Mouse (Mus musculus) yolk sac, embryonic 10.5 days (tissue): ENCODE results near the gene Tmco4.

Source experiments
- DNase-seq: peaks from one replicate; pipeline ENCODE4 v3.0.0-alpha.2; 2017; ENCODE audit warnings: low spot score

Tmco4 gene

DNA sequence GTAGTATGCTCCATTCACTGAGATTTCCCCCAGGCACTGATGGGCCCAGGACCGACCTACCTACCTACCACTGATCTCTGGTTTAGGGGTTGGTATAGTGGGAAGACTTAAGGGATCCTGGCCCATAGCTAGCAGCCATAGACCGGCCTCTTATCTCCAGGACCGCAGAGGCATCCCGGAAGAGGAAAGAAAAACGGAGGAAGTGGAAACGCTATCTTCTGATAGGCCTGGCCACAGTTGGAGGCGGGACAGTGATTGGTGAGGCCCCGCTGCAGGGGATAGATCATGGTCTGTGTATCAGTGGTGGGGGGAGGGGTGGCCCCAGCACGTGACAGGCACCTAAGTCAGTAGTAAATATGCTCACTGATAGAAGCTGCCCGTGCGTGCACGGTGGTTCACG is 46.7 kb downstream of the Tmco4 start:
- peak; percentile 88 for DNase-seq

DNA sequence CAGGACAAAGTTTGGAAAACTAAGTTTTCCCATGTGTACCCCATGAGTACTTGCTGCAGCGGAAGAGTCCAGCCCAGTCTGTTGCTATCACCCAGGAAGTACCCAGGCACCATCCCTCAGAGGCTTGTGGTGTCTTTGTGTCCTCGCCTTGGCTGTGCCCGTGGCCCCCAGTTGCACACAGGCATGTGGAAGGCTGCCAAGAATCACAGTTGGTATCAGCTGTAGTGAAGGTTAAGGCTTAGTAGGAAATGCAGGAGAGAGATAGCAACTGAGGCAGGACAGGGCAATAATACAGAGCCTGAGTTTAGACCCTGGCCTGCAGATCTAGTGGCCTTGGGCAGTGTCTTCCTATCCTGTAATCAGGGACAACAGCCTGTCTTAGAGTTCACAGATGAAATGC is 47.7 kb downstream of the Tmco4 start:
- no peak for DNase-seq

DNA sequence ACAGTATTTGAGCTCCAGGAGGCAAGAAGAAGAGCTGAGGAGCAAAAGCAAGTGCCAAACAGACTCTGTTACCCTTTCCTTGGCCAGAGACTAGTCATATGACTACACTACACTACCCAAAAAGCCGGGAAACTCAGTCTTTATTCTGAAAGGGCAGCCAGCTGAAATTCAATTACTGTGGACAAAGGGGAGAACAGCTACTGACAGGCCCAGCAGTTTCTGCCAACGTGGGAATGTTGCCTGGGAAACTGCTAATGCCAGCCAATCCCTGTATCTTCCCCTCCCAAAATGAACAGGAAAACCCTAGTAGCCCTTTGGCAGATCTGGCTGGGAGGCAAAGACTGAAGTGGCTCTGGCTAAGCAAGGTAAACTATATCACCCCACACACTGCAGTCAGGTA is 51.7 kb downstream of the Tmco4 start:
- no peak for DNase-seq

DNA sequence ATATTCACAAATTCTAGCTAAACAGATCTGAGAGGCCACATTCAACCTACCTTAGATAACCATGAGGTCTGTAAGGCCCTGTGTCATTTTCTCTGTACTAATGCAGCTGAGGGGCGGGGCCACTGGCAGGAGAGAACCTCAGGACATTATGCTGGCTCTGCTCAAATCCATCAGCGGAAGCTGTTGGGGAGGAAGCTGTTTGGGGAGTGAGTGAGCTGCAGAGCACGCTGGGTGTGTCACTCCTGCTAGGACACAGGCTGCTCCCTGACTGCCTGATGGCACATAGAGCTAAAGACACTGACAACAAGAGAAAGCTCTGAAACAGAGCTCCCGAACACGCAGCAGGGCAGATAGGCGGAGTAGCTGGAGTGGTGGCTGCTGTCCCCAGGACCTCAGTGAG is 58.0 kb downstream of the Tmco4 start:
- no peak for DNase-seq

DNA sequence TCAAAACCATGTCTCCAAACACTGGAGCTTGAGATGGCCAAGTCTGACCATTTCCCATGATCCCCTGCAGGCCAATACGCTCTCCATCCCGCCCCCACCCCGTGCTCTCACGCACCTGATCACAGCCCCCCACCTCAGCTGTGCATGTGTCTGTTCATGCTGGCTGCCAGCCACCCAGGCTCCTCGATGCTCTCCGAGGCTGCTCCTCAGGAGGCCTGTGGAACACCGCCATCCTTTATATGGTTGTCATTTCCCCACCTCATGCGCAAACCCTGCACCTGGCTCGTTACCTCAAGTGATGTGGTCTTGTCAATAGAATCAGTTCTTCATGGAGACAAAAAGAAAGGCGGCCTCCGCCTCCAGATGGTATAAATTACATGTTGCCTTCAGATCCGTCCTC is 59.8 kb downstream of the Tmco4 start:
- no peak for DNase-seq

DNA sequence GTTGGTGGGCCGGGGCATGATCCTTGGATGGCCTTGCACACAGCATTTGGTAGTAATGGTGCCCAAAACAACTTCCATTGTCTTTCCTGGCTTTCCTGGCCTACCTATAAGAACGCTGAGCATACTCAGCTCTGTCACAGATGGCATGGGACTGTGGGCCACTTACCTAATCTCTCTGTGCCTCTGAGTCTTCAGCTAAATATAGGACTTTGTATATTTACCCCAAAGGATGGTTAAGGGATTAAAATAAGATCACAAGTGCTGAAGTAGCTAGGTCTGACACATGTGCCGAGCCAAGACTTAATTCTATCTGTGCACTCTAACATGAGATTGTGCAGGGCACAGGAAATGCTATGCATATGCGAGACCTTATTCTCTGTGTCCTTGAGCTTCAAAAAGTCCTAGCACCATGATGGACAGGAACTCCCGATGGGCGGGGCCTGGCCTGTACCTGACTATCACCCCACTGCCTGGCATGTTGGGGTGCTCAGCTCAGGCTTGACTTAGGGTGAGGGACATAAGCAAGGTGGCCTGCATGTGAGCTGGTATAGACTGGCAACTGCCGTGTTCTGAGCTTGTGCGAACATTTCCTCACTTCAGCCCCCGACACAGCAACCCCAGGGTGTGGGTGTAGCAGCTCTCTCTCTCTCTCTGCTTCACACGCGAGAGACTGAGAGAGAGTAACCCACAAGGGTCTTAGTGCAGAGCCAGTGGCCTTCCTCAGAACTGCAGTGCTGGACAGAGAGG is 60.7 kb downstream of the Tmco4 start:
- DNase-seq: no peak

DNA sequence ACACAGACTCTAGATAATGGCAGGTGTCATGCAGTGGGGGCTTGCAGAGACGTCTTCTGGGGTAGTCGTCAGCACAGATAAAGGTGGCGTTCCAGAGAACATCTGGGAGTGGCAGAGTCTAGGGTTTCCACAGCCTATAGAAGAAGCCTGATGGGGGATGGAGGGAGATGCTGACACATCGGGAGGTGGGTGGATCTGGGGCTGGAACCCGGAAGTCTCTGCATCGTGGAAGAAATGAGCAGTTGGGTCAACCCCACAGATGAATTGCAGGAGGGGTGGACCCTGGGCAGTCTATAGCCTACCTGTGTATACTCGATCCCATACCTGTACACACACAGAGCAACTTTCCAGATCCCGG is 61.3 kb downstream of the Tmco4 start:
- no peak for DNase-seq

DNA sequence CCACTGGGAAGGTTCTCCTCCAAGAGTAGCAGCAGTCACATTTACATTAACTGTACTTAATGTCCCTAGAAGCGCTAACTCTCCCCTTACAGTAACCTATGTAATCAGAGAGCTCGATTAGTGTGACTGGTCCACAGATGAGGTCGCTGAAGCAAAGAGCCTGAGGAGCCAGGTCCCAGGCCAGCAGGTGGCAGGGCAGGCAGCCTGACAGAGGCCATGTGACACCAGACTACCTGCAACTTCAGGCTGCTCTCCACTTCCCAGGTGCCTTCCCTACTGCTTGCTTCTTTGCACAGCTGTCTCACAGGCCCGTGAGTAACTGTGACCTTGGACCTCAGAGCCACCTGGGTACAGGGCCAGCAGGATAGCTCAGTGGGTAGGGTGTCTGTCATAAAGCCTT is 61.9 kb downstream of the Tmco4 start:
- DNase-seq: no peak

DNA sequence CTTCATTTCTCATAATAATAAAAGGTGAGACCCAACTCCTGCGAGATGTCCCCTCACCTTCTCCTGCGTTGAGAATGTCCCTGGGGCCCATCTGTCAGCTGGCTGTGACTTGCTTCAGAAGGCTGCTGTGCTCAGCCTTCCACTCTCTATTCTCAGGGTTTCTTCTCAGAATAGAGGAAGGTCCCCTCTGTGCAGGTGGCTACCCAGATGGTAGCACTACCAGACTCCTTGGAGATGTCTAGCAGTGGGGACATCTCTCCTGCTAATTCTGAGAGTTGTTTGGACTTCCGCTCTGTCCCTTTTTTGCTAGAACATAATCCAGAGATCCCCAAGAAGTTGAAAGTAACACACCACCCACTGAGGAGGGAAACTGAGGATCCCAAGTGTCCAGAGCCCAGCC is 62.3 kb downstream of the Tmco4 start:
- no peak for DNase-seq

DNA sequence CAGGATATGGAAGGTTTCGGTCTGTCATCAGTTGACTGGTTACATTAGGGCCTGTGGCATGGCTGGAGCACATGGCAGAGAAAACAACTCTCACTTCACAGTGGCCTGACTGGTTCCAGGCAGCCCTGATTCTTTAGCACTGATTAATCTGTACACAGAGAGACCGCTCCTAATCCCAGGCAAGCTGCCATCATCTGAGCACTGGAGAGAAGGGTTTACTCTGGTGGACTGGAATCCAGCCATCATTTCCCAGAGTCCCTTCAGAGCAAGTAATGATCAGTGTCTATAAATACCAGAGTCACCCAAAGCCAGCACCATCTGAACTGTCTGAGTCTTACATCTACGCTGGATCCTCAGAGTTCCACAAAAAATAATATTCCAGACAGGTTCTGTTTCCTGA is 63.1 kb downstream of the Tmco4 start:
- no peak for DNase-seq

DNA sequence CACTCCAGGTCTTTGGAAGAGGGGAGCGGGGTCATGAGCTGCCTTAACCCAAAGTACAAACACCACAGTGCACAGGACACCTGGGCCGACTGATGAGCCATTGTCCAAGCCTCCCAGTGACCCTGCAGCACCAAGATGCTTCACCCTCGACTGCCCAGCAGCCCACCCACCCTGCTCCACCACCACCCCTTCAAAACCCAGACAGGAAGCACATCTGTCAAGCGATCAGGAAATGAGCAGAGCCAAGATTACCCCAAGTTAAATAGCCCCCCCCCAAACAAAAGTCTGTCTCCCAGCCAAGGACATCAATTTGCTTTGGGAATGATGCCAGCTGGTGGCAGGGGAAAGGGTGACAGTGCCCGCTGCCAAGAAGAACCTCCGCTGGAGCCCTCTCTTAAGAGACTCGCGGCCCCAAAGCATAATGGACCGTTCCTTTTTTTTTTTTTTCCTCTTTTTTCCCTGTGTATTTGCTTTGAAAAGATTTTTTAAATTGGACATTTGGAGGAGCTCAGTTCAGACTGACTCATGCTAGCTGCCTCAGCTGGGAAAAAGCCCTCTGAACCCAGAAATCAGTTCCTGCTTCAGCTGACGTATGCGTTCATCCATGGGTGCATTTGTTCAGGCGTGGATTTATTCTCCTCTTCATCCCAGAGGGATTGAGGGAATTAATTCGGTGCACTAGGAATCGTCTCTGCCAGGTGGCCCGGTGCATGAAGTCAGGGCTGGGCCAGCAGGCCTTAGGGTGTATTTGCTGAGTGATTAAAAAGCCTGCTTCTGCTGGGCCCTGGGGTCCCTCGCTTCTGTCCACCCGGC is 65.3 kb downstream of the Tmco4 start:
- DNase-seq: no peak

DNA sequence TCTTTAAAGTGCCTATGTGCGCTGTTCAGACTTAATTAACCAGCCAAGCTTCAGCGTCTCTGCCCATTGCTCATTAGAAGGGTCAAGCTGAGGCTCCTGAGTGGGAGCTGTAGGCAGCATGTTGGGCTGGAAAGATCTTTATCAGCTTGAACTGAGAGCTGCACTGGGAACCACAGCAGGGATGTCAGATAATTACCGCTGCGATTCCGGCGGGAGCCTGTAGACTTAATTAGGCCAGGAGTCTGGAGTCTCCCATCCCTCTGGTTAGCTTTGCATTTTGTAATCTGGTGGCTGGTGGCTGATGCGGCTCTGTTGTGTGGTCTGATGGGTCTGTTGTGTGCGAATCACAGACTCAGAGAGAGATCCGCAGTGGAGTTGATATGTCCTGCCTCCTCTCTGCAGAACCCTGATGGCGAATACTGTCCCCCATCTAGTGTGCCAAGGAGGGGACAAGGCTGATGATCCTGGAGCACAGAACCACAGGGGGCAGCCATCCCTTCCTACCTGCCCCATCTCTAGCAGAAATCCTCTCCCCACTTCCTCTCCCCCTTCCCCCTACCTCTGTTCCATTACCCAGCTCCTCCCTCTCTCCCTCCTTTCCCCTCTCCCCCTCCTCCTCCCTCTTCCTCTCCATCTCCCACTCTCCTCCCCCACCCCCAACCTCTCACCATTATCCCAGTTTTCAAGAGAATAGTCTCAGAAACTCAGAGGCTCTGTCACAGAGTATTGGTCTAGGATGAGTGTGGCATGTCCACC is 67.6 kb downstream of the Tmco4 start:
- no peak for DNase-seq

DNA sequence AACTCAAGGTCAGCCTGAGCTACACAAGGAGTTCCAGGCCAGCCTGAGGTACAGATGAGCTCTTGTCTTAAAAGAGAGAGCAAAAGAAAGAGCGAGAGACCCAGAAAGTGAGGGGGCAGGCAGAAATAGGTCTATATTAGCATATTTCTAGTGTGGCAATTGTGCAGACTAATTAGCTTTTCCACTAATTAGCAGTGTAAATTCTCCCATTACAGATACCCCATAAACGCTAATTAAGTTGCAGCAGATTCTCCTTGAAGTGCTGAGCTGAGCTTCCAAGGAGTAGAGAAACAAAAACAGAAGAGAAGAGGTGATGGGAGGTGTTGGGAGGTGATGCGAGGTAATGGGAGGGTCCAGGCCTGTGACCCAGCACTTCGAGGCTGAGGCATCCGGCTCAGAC is 69.9 kb downstream of the Tmco4 start:
- no peak for DNase-seq

DNA sequence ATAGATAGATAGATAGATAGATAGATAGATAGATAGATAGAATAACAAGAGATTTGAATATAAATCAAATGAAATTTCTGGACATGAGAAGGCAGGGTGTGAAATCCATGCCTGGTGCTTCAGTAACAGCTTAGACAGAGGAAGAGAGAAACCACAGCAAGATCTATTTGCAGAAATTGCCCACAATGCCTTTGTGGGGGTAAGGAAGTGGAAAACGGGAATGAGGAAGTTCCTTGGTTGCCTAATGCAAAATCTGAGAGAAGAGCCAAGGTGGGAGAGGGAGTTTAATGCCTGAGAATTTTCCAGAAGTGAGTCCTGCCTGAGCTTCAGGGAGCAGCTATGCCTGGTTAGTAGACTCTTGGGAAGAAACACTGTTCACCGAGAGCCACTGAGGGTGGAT is 70.9 kb downstream of the Tmco4 start:
- DNase-seq: no peak

DNA sequence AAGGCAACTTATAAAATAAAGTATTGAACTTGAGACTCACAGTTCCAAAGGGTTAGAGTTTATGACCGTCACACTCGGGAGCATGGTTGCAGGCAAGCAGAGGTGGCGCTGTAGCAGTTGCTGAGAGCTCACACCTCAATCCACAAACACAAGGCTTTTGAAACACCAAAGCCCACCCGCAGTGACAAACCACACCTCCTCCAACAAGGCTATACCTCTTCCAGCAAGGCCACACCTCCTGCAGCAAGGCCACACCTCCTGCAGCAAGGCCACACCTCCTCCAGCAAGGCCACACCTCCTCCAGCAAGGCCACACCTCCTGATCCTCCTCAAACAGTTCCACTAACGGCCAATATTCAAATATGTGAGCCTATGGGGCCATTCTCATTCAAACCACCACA is 71.9 kb downstream of the Tmco4 start:
- no peak for DNase-seq

DNA sequence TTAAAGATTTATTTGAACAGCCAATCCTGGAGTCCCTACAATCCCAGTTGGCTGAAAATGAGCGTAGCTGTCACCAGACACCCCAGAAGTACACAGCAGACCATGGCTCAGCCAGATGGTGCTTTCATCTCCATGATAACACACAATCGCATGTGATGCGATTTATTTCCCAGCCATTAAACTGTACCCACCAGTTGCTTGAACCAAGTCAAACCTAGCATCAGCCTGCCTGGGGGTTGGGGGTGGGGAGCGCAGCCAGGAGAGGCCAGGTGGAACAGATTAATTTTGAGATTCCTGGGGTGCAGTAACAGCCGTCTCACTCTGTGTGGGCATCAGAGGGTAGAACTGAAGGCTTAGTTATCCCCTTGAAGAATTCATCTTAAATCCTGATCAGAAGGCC is 73.7 kb downstream of the Tmco4 start:
- DNase-seq: no peak

DNA sequence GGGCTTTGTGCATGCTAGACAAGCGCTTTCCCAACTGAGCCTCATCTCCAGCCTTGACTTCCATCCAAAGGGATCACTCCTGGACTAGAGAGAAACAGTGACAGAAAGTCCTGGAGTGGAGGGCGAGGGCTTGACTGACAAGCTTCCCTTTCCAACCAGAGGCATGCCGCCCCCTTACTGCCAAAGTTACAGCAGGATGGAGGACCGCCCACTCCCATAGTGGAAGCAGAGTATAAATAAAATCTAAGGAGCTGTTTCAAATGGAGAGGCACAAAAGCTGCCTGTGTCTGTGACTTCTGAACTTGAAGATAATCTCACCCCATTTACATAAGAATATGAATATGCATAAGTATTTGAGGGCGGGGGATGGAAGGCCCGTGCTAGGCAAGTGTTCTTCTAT is 75.8 kb downstream of the Tmco4 start:
- no peak for DNase-seq

DNA sequence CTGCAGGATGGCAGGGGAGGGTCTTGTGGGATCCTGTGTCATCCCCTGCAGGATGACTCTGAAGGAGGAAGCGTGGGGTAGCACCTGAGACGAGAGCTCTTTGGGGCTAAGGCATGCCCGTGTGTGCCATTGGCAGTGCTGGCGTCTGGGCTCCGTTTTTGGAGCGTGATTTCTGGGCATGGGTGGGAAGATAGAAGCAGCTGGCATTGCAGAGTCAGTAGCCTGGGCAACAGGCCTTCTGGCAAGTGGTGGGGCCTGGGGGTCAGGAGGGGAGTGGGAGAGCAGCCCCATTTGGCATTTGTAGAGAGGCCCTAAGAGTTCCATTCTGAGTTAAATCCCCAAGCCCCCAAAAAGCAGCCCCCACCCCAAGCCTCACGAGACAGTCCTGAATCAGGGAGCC is 80.1 kb downstream of the Tmco4 start:
- DNase-seq: no peak

DNA sequence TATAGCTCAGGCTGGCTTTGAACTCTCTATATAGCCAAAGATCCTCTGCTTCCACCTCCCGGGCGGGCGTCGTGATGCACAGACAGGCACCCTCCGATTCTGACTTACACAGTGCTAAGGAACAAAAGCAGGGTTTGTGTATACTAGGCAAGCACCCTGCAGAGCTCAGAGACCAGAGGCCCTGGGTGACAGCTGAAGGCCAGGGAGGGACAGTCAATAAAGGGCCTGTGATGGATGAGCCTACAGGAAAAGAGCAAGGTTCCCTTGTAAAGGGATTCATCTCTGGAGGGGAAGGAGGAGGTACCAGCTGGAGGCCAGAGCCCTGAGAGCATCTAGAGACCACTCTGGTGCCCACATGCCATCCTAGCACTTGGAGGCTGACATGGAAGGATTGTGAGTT is 80.7 kb downstream of the Tmco4 start:
- DNase-seq: no peak

DNA sequence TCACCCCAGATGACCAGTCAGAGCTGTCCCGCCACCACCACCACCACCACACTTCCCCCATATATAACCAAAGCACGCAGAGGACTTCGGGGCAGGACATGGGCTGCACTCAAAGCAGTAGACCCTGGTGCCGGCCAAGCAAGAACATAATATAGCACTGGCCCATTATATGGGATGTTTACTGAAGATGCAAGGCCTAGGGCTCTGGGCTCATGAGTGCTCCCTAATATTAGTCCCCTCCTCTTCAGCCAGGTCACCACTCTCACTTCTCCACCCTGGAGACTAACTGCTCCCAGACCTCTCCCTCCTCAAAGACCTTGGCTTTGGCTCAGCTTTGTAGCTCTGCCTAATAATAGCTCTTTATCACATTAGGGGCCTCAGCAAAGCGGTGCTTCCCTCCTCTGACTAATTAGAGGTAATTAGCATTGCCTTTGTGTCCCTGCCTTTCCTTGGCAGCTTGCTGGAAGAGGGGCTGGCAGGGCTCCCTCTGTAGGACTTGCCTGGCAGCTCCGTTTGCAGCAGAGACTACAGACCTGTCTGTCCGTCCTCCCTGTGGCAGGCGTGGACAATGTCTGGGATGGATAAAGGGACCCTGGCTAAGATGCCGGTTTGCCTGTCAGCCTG is 81.7 kb downstream of the Tmco4 start:
- DNase-seq: no peak

DNA sequence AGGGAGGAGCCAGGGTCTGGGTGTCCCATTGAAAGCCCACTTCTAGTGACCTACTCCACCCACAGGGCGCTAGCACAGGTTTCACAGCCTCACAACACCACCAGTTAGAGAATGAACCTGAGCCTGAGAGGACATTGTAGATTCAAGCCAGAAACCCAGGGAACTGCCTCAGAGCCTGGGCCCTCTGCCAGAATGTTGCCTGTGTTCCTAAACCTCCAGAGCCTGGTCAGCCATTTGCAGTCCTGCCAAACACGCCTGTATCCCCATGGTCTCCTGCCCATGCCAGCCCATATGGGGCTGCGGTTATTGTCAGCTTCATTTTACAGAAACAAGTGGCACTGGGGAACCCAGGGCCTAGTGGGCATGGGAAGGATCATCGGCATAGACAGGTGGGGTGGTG is 82.6 kb downstream of the Tmco4 start:
- no peak for DNase-seq

DNA sequence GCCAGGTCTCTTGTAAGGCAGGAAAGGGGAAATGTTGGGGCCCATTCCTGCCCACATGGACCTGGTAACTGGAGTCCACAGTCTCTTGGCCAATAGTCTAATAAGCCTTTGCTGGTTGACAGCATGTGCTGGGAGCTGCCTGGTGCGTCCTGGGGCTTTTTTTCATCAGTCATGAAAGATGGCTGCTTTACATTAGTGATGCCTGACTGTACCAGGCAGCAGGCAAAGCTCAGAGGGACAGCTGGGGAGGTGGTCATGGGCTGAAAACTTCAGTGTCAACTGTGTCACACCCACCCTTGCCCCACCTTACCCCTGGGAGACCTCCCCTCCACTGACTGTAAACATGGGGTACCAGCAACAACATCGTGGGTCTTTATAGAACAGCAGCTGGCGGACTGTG is 83.1 kb downstream of the Tmco4 start:
- DNase-seq: no peak

DNA sequence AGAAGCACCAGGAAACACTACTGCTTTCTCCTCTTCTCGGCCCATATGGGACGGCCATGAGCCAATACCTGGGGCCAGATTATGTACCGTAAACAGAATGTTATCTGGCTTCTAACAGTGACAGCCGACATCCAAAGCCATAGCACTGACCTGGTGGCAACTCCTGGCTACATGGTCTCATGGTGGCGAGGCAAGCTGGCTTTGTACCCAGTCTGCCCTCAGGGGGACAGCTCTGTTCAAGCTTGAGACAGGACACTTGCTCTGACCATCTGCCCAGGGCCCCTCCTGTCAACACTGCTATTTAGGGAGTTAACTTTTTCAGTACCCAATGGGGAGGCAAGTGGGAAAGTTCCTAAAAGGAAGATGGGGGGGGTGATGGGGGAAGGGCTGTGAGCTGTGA is 84.6 kb downstream of the Tmco4 start:
- no peak for DNase-seq
